Mouse (Mus musculus): ENCODE data around the gene Zbtb22. TPM values are rescaled to one million over a fixed set of nuclear protein-coding genes. Genes with fewer than 3 reads are reported as not detected.
A peak's percentile ranks its signal among the peaks of the same experiment; 100 is the strongest.
"Not testable (repeated sequence)": the region's sequence is repeated elsewhere in the genome, so short reads cannot be mapped to it uniquely, and the experiment has no call there.

Zbtb22 gene
- polyA plus RNA-seq, 1 experiment from 2014 or later: 12.5 TPM

DNA sequence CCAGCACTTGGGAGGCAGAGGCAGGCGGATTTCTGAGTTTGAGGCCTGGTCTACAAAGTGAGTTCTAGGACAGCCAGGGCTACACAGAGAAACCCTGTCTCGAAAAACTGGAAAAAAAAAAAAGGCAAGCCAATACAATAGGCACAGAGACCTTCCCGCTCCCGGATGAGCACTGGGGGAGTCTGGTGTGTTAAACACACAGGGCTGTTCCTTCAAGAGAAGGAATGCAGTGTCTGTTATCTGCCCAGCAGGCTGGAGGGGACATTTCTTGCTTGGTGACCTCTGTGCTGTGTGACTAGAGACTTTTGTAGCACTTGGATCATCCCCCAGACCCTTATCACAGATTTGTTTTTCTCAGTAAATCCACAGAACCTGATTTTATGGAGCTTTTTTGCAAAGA, 14.1 kb upstream of the Zbtb22 start:
- Histone ChIP-seq H3K36me3 (ENCODE audit: control insufficient read depth, insufficient read depth, low read length) (no peaks in the 10 kb centered on the region), H3K9ac (ENCODE audit: low read length) (no peak overlapping the region), H3K4me2 (ENCODE audit: low read depth, low read length) (no peak overlapping the region), H3K27me3 (ENCODE audit: control insufficient read depth, insufficient read depth, low read length) (no peaks in the 10 kb centered on the region), H3K9me3 (replicated peaks; ENCODE audit: control insufficient read depth, low read length) (no peaks in the 10 kb centered on the region), H3K4me3 (replicated peaks; ENCODE audit: low read length) (no peak overlapping the region), H3K4me1 (ENCODE audit: control insufficient read depth, insufficient read depth, low read length) (0 out of 2 replicates have a peak, but pooled peaks cover 6% of the 10 kb centered on the region), H3K27ac (ENCODE audit: low read length) (no peak overlapping the region)
- ATAC-seq (ENCODE audit: insufficient read depth, low FRiP score): no peak
- 61% methylated on average over 4 of the region's 4 CpGs for WGBS

- H3K4me1 ChIP-seq (ENCODE audit: control insufficient read depth, insufficient read depth, low read length): 0 out of 2 replicates have a peak, but pooled peaks cover 6% of the 10 kb centered on the region
- H3K9ac ChIP-seq (ENCODE audit: low read length): no peak overlapping the region
- H3K9me3 ChIP-seq (replicated peaks; ENCODE audit: control insufficient read depth, low read length): no peaks in the 10 kb centered on the region
- no peak overlapping the region for H3K4me2 ChIP-seq (ENCODE audit: low read depth, low read length)
- no peaks in the 10 kb centered on the region for H3K36me3 ChIP-seq (ENCODE audit: control insufficient read depth, insufficient read depth, low read length)
- no peak overlapping the region for H3K27ac ChIP-seq (ENCODE audit: low read length)
- ATAC-seq (ENCODE audit: insufficient read depth, low FRiP score): no peak
- 38% methylated on average over 4 of the region's 4 CpGs for WGBS
- no peak overlapping the region for H3K4me3 ChIP-seq (replicated peaks; ENCODE audit: low read length)
- no peaks in the 10 kb centered on the region for H3K27me3 ChIP-seq (ENCODE audit: control insufficient read depth, insufficient read depth, low read length)
These were observed 13.6 kb upstream of the Zbtb22 start for GRCm38 (mm10) chr17:33902079-33902478.

DNA sequence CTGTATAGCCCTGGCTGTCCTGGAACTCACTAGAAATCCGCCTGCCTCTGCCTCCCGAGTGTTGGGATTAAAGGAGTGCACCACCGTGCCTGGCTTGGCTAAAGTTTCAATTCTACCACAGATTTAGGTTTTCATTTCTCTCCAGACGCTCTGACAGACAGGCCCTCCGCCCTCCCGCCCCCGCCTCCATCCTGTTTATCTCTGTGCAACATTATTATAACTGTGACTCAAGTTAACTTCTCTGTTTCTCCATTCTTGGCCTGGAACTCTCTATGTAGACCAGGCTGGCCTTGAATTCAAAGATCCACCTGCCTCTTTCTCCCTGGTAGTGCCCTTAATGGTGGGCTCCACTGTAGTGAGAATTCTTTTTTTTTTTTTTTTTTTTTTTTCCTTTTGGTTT, 13.2 kb upstream of the Zbtb22 start:
- Histone ChIP-seq H3K9me3 (replicated peaks; ENCODE audit: control insufficient read depth, low read length) (no peaks in the 10 kb centered on the region), H3K4me3 (replicated peaks; ENCODE audit: low read length) (no peak overlapping the region), H3K27me3 (ENCODE audit: control insufficient read depth, insufficient read depth, low read length) (no peaks in the 10 kb centered on the region), H3K27ac (ENCODE audit: low read length) (no peak overlapping the region), H3K9ac (ENCODE audit: low read length) (no peak overlapping the region), H3K4me2 (ENCODE audit: low read depth, low read length) (no peak overlapping the region), H3K4me1 (ENCODE audit: control insufficient read depth, insufficient read depth, low read length) (0 out of 2 replicates have a peak, but pooled peaks cover 6% of the 10 kb centered on the region), H3K36me3 (ENCODE audit: control insufficient read depth, insufficient read depth, low read length) (no peaks in the 10 kb centered on the region)
- ATAC-seq (ENCODE audit: insufficient read depth, low FRiP score): no peak
- WGBS: 76% methylated on average over 7 of the region's 7 CpGs

GRCm38 (mm10) chr17:33903911-33904651, 11.6 kb upstream of the Zbtb22 start:
- not testable (repeated sequence) for H3K9ac ChIP-seq (ENCODE audit: low read length); H3K27me3 ChIP-seq (ENCODE audit: control insufficient read depth, insufficient read depth, low read length); H3K27ac ChIP-seq (ENCODE audit: low read length); ATAC-seq (ENCODE audit: insufficient read depth, low FRiP score); H3K4me3 ChIP-seq (replicated peaks; ENCODE audit: low read length); H3K36me3 ChIP-seq (ENCODE audit: control insufficient read depth, insufficient read depth, low read length); H3K4me2 ChIP-seq (ENCODE audit: low read depth, low read length); H3K9me3 ChIP-seq (replicated peaks; ENCODE audit: control insufficient read depth, low read length)
- WGBS: 69% methylated on average over 6 of the region's 6 CpGs
- peaks cover 14% of the 10 kb centered on the region; the same call in 1 of the 2 replicates for H3K4me1 ChIP-seq (ENCODE audit: control insufficient read depth, insufficient read depth, low read length)

DNA sequence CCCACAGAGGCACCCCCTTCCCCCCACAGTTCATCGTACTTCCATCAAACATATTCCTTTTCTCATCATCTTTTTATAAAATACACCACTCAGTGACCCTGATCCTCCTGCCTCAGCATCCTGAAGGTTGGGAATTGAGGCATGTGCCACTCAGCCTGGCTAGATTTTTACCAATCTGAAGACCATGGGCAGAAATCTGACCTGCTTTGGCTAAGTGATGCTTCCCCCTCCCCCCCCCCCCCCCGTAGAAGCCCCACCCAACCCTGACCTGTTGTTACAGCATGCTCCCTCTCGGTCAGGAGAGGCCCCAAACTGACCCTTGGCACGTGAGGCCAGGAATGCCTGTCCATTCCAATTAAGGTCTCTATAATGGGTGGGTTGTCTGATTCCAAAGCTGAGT, 10.9 kb upstream of the Zbtb22 start, which contains the start of gene Platr17:
TSS of gene Platr17 (plus strand) at position 301 of the 400 bp plus-strand sequence.
- H3K9ac ChIP-seq (ENCODE audit: low read length); H3K4me2 ChIP-seq (ENCODE audit: low read depth, low read length); H3K4me3 ChIP-seq (replicated peaks; ENCODE audit: low read length); H3K36me3 ChIP-seq (ENCODE audit: control insufficient read depth, insufficient read depth, low read length); ATAC-seq (ENCODE audit: insufficient read depth, low FRiP score); H3K9me3 ChIP-seq (replicated peaks; ENCODE audit: control insufficient read depth, low read length); H3K27me3 ChIP-seq (ENCODE audit: control insufficient read depth, insufficient read depth, low read length); H3K27ac ChIP-seq (ENCODE audit: low read length): not testable (repeated sequence)
- WGBS: 36% methylated on average over 3 of the region's 4 CpGs
- peaks cover 14% of the 10 kb centered on the region; the same call in 1 of the 2 replicates for H3K4me1 ChIP-seq (ENCODE audit: control insufficient read depth, insufficient read depth, low read length)

DNA sequence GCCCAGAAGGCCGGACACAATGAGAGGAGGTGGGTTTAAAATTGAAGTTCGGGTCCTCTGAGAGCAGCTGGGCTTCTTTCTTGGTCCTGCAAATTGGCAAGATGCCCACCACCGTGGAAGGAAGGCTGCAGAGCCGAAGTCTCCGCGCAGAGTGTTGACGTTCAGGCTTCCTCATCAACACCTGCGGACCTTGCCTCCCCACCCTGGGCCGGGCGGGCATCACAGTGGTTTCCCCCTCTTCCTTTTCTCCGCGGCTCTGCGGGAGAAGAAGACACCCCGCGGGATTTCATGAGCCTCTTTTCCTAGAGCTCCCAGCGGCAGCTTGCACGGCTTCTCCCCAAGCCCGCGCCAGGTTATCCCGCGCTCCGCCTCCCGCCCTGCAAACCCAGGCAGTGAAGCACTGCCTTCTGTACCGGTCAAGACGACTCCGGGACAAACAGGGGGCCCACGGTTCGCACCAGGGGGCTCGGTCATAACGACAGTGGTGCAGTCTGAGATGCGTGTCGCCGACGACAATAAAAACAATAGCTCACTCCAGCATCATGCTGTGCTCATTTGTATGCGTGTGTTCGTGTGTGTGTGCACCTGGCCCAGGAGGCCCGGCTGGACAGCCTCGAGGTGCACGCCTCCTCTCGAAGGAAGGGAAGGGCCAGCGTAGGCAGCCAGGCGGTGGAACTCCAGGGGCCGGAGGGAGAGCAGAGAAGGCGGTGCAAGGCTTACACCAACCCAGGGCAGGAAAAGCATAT, 7.2 kb upstream of the Zbtb22 start:
- H3K4me3 ChIP-seq (replicated peaks; ENCODE audit: low read length): peak overlapping the region; percentile 92
- under 1% methylated on average over 43 of the region's 44 CpGs for WGBS
- H3K9ac ChIP-seq (ENCODE audit: low read length): peak overlapping the region; percentile 82
- ATAC-seq (ENCODE audit: insufficient read depth, low FRiP score): peak; percentile 53
- peaks cover 16% of the 10 kb centered on the region for H3K36me3 ChIP-seq (ENCODE audit: control insufficient read depth, insufficient read depth, low read length)
- no peaks in the 10 kb centered on the region for H3K9me3 ChIP-seq (replicated peaks; ENCODE audit: control insufficient read depth, low read length)
- H3K4me1 ChIP-seq (ENCODE audit: control insufficient read depth, insufficient read depth, low read length): peaks cover 15% of the 10 kb centered on the region
- peak overlapping the region; percentile 95 for H3K27ac ChIP-seq (ENCODE audit: low read length)
- peak overlapping the region; percentile 98 for H3K4me2 ChIP-seq (ENCODE audit: low read depth, low read length)
- H3K27me3 ChIP-seq (ENCODE audit: control insufficient read depth, insufficient read depth, low read length): no peaks in the 10 kb centered on the region

- H3K4me1 ChIP-seq (ENCODE audit: control insufficient read depth, insufficient read depth, low read length): peaks cover 15% of the 10 kb centered on the region
- no peaks in the 10 kb centered on the region for H3K9me3 ChIP-seq (replicated peaks; ENCODE audit: control insufficient read depth, low read length)
- peak within 1 kb of the TSS; percentile 98 for H3K4me2 ChIP-seq (ENCODE audit: low read depth, low read length)
- no peaks in the 10 kb centered on the region for H3K27me3 ChIP-seq (ENCODE audit: control insufficient read depth, insufficient read depth, low read length)
- peak within 1 kb of the TSS; percentile 94 for H3K9ac ChIP-seq (ENCODE audit: low read length)
- H3K36me3 ChIP-seq (ENCODE audit: control insufficient read depth, insufficient read depth, low read length): peaks cover 24% of the 10 kb centered on the region
- WGBS: under 1% methylated on average over 68 of the region's 68 CpGs
- H3K27ac ChIP-seq (ENCODE audit: low read length): peak within 1 kb of the TSS; percentile 97
- peak within 1 kb of the TSS; percentile 92 for H3K4me3 ChIP-seq (replicated peaks; ENCODE audit: low read length)
- peak; percentile 97 for ATAC-seq (ENCODE audit: insufficient read depth, low FRiP score)
These were observed 6.4 kb upstream of the Zbtb22 start, which contains the start of gene Daxx for GRCm38 (mm10) chr17:33909077-33909868. Daxx (plus strand) TSS chr17:33909414.

DNA sequence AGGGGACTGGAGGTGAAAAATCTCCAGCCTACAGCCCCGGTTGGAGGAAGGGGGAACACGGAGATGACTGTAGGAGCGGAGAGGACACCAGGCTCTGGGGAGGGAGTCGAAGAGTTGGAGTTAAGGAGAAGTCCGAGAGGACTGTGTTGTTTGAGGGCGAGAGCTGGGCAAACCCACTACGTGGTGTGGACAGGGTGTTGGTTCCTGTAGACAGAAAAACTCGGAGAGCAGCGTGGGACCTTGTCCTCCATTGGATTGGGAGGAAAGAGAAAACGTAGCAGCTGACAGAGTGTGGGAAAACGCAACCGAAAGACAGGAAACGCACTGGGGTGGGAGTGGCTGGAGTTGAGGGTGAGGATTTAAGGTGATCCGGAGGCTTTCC, 5.8 kb upstream of the Zbtb22 start:
- no peaks in the 10 kb centered on the region for H3K9me3 ChIP-seq (replicated peaks; ENCODE audit: control insufficient read depth, low read length)
- H3K27ac ChIP-seq (ENCODE audit: low read length): peak overlapping the region; percentile 97
- WGBS: 0% methylated on average over 14 of the region's 14 CpGs
- no peaks in the 10 kb centered on the region for H3K27me3 ChIP-seq (ENCODE audit: control insufficient read depth, insufficient read depth, low read length)
- ATAC-seq (ENCODE audit: insufficient read depth, low FRiP score): no peak
- H3K4me2 ChIP-seq (ENCODE audit: low read depth, low read length): peak overlapping the region; percentile 76
- peaks cover 24% of the 10 kb centered on the region for H3K36me3 ChIP-seq (ENCODE audit: control insufficient read depth, insufficient read depth, low read length)
- H3K4me3 ChIP-seq (replicated peaks; ENCODE audit: low read length): peak overlapping the region; percentile 92
- peak overlapping the region; percentile 94 for H3K9ac ChIP-seq (ENCODE audit: low read length)
- H3K4me1 ChIP-seq (ENCODE audit: control insufficient read depth, insufficient read depth, low read length): peaks cover 15% of the 10 kb centered on the region

Data from stomach, embryonic 16.5 days (tissue).